Mouse (Mus musculus) thymus, adult 18-20 months (tissue): ENCODE results near the gene Nup133.

Source experiments
- DNase-seq, 2 experiments: peaks; one replicate each; pipeline ENCODE4 v3.0.0; 2022; ENCODE audit warnings: mixed read lengths in 2 of 2

The Nup133 gene

DNA sequence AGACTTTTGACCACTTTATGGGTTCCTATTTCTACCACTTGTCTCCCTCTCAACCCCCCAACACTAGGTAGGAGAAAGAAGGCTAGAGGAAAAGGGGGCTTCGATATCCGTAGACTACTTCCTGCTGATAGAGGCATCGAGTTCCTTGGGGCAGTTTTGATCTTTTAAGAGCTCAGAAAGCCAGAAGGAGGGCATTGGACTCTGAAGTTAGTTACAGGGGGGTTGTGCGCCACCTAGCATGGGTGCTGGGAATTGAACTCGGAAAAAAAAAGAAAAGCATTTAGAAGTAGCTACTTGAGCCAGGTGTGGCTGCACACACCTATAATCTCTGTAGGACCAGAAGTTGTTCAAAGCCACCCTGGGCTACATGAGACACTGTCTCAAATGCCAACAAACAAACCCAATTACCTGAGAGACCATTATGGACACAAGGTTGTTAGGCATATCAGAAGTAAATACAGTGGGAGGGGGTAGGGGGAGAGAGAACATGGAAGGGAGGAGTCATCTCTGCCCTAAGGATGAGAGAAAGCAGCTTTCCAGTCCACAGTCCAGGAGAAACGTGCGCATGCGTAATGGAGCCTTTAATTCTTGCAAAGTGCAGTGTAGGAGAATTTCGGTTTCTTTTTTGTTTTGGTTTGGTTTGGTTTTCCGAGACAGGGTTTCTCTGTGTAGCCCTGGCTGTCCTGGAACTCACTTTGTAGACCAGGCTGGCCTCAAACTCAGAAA is 1.2 kb upstream of the Nup133 start:
- peak; percentile 4 to 41 for DNase-seq

DNA sequence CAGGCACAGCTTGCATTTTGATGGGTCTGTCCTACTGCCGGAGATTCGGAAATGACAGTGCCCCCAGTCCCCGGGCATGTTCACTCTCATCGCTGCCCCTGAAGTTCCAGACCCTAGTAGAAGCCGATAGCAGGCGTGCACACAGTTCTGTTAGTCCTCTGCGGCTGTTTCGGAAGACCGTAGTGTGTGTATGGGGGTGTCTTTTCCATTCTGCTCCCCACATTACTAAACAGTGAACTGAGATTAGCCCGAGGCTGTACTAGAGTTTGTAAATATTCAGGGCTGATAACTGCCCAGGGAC is 571 bp upstream of the Nup133 start:
- DNase-seq = no peak

DNA sequence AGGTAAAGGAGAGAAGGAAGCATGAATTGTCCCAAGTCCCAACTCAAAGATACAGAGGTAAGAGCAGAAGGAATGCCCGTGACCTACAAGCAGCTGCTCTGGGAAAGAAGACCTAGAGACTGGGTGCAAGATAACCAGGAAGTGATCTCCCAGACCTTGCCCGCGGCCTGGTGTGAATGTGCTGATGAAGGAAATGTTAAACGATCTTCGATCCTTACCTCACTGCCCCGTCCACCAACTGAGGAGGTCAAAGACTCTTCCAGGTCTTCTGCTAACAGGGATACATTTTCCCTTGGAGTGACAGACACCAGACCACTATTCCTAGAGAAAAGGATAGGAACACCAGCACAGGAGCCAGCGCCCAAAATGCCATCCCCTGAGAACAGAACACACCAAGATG is 20.0 kb downstream of the Nup133 start:
- DNase-seq = no peak

DNA sequence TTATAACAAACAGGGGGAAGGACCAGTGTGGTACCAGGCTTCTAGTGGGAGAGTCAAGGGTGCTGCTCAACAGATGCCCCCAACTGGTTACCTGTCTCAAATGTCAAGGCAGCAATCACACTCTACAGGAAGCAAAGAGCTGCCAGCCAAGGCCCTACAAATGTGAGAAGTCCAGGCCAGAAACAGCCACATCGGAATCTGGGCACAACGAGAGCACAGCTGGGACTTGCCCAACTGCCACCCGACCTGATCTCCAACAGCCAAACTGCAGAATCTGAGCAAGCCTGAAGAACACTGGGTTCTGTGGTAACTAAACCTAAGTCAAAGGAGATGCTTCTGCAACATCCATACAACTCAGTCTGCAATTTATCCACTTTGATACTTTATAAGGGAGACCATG is 23.4 kb downstream of the Nup133 start:
- DNase-seq = no peak

DNA sequence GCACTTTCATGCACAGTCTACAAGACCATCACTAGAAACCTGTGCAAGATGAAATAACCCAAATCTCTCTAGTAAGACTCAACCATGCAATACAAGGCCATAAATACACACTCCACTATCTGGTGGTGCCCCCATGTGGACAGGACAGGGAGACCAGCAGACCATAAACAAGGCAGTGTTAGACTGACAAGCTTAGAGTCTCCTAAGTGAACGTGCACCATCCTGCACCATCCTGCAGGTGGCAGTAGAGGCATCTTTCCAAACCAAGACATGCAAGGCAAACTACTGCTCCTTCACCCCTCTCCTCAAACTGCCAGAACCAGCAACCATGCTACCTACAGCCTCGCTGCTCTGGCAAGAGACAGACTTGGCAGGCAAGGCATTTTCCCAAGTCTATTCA is 24.3 kb downstream of the Nup133 start:
- DNase-seq = peak; percentile 48 to 64

DNA sequence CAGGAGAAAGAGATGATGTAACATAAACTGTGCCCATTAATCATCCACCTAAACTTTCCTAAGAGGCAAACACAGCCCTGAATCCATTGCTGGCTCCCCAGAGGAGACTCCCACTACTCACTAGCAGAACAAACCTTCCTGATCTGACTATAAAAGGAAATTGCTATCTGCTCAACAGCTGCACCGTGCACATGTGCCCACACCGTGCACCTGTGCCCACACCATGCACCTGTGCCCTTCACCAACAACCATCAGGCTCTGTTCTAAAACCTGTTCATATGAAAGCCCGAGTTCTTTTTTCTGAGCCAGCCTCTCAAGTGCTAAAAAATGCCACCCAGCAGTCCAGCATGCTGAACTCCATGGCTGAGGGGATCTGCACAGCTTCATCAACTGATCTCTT is 34.4 kb downstream of the Nup133 start:
- DNase-seq = no peak

DNA sequence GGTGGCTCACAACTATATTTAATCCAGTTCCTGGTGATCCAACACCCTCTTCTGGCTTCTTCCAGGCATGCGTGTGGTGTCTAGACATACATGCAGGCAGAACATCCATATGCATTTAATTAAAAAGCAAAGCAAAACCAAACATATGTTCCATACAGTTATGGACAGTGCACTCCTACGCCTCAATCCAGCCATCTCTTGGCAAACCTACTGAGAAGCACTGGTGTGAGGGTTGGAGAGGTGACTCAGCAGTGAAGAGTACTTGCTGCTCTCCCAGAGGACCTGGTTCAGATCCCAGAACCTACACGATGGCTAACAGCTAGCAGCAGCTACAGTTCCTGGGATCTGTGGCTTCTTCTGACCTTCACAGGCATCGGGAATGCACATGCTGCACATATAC is 36.8 kb downstream of the Nup133 start:
- DNase-seq = no peak

DNA sequence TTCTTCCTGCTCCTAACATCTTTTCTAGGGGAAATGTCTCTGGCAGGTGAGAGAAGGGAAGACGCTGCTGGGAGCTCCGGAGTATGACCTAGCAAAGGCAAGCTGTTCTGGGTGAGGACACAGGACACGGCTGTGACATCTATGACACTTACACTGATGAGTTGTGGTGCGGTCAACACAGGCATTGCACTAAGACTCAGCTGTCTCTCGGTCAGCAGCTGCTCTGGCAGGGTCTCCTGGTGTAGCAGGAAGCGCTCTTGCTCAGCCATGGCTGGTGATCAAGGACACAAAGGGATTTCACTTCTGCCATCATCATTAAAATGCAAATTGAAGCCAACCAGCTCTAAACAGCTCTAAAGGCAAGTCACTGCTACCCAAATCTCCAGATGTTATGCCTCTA is 41.5 kb downstream of the Nup133 start:
- no peak for DNase-seq

DNA sequence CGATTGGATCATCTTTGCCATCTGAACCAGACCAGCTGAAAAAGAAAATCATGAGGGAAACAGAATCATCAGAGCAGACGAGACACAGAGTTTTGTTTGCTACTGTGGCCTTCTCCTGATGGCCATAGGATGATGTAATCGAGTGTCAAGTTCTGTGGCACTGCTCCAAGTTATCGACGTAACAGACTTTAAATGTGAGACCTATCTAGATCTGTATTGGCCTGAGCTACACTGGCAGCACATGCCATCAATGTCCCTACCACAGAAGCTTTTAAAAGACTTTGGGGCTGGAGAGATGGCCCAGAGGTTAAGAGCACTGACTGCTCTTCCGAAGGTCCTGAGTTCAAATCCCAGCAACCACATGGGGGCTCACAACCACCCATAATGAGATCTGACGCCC is 46.4 kb downstream of the Nup133 start:
- no peak for DNase-seq

DNA sequence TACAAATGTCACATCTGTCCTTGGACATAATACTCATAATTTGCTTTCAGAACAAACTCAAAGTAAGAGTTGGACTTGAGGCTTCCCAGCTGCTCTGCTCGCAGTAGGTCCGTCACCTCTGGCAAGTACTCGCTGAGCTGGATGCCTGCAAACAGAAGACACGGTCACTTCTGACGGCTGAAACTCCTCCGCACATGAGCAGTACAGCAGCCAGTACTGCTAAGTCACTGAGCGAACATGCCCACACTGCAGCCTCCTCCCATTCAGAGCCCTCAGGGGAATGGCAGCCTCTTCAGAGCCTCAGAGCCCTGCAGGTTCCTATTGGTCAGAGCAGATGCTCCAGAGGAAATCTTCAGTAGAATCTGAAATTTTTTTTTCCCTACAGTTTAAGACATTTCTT is 49.7 kb downstream of the Nup133 start:
- DNase-seq = no peak

DNA sequence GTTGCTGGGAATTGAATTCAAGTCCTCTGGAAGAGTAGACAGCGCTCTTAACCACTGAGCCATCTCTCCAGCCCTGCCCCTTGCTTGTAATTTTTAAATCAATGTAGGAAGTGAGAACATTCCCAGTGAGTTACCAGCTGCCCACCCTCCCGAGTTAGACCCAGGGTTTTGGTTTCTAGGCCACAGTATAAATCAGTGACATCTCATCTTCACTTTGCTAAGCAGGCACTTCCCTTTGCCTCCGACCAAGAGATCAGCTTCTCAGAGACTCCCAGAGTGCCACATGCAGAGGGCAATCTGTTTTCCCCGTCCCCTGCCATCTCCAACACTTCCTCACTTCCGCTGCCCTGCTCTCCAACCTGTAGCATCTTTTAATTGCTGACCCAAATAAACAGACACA is 50.5 kb downstream of the Nup133 start:
- DNase-seq = no peak

DNA sequence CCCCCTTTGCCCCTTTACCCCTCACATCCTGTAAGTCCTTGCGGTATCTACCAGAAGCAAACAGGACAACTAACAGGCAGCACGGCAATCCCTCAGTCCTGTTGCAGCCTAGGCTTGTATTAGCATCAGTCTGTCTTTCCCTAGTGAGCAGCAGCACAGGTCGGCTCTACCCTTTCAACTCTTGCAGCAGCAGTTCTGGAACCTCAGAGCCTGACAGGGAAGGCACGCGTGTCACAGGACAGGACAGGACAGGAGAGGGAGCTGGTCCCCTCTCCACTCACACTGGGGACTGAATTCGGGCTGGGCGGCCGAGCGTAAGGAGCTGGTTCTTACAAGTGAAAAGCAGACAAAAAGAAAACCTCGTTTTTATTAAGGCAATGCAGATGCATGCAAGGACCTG is 52.3 kb downstream of the Nup133 start:
- DNase-seq = no peak

DNA sequence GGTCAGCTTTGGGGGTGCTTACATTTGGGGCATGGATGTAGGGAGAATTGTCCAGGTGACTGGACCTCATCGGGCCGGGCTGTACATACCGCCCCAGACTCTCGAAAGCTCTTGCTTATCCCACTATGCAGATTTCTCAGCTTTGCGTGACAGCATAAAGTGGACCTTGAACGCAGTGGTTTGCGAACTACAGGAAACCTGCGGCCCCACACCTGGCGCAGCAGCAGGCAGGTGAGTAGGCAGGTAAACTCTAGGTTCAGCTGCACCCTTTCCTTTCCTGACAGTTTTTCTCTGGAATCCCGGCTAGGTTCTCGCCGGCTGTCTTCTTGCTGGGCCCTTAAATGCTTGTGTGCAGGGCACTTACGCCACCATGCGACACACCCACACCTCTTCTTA is 52.7 kb downstream of the Nup133 start:
- DNase-seq = no peak

DNA sequence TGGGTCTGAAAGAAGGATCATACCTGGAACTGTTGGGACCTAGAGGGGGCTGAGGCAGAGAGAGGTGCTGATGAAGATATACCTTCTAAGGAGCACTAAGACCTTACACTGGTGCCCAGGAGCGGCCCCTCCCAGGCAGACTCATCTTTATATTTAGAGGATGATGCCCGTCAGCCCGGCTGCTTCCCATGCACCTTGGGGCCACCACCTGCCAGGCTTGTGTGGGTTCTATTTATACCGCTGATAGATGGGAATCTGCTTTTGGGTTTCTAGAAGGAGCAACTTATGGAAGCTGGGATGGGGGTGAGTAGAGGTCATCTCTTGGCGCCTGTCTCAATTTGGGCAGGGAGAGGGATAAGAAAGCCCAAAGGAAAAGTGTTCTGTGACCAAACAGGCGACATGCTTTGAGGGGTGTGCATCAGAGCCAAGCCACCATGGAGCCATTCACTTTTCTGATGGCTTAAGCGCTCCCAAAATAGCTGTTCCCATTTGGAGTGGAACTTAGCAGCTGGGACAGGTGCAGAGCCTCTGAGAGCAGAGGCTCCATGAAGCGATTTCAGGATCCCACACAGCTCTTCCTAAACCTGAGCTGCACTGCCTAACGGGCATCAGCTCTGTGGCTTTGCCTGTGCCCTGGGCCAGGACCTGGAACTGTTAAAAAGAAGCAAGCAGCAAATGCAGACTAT is 53.2 kb downstream of the Nup133 start:
- no peak for DNase-seq

DNA sequence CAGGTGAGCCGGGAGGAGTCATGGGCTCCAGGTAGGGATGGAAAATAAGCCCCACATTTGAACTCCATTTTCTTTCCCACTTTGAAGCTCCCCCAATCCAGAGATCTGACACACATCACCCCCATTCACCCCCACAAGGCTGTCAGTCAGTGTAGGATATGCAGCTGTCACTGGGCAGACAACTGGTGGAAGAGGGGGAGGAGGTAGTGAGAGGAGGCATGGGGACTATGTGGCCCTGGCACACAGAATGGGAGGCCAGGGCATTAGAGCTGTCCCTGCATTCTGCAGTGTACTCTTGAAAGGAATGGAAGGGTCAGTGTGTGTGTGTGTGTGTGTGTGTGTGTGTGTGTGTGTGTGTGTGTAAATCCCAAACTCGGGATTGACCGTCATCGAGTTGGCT is 53.8 kb downstream of the Nup133 start:
- no peak for DNase-seq

DNA sequence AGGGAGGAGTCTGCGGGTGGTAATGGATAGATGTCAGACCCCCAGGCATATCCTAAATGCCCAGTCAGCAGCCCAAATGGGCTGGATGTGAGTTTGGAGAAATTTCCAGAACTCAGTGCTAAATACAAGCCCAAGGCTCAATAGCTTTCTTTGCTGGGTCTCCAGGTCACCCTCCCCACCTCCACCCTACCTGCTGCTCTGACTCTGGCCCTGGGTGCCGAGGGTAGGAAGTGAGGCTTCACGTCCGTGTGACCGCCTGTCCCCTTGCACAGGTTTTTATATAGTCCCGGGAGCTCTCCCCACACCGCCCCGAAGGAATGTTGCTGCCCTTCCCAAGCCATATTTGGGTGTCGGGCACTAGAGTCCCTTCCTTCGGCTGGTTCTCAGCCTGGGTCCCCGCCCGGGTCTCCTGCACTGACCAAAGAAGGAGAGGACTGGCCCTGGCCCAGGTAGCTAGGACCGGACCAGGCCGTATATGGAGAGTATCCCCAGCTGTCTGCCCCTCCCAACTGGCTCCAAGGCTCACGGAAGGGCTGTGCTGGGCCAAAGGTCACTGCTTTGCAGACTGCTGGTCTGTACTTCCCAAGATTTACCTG is 54.5 kb downstream of the Nup133 start, which contains the start of gene Acta1:
Gene Acta1, minus strand, starts transcription at position 250 of the 596 bp plus-strand sequence.
- DNase-seq = no peak

DNA sequence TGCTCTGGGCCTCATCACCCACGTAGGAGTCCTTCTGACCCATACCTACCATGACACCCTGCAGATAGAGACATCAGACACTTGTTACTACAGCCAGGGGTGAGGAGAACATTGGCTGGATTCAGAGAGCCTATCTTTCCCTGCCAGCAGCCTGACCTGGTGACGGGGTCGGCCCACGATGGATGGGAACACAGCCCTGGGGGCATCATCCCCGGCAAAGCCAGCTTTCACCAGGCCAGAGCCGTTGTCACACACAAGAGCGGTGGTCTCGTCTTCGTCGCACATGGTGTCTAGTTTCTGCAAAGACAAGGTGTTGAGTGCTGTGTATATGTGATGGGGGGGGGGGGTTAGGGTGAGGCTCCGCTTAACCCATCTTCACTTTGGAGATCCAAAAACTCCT is 55.7 kb downstream of the Nup133 start:
- no peak for DNase-seq

DNA sequence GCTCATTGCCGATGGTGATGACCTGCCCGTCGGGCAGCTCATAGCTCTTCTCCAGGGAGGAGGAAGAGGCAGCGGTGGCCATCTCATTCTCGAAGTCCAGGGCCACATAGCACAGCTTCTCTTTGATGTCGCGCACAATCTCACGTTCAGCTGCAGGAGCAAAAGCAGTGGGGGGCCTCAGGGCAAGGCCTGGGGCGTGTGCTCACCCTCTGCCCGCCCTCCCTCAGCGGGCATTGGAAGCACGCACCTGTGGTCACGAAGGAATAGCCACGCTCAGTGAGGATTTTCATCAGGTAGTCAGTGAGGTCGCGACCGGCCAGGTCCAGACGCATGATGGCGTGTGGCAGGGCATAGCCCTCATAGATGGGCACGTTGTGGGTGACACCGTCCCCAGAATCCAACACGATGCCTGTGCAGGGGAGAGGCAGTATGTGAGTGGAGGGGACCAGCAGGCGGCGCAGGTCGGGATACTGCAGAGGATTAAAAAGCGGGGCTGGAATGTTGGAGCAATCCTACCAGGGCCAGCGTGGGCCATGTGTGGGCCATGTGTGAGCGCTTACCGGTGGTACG is 56.4 kb downstream of the Nup133 start:
- DNase-seq = no peak

DNA sequence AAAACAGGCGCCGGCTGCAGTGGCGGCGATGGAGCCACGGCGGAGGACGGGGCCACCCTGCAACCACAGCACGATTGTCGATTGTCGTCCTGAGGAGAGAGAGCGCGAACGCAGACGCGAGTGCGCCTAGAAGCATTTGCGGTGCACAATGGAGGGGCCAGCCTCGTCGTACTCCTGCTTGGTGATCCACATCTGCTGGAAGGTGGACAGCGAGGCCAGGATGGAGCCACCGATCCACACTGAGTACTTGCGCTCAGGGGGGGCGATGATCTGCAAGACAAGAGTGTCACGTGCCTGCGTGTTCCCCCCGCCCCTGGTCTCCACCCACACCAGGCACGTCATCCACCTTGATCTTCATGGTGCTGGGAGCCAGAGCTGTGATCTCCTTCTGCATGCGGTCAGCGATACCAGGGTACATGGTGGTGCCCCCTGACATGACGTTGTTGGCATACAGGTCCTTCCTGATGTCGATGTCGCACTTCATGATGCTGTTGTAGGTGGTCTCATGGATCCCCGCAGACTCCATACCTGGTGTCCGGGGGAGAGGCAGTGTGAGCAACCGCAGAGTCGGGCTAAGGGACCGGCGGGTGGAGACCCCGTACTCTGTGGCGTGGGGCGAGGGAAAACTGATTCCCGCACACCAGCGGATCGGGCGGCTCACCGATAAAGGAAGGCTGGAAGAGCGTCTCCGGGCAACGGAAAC is 57.0 kb downstream of the Nup133 start:
- DNase-seq = no peak

DNA sequence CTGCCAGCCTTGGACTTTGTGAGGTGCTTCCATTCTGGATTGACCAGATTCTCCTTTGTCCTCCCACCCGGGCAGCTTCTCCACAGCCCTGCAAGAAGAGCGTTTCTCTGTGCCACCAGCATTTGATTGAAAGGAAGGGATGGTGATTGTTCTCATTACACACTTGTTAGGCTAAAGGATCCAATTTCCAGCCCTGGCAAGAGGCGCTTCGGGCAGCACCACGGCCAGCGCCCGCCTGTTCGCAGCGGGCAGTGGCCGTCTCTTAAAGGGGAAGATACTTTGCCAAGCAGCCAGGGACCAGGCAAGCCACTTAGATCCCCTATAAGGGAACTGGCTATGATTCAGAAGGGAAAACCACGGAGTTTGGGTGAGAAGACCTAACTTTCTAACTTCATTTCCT is 57.8 kb downstream of the Nup133 start:
- no peak for DNase-seq

DNA sequence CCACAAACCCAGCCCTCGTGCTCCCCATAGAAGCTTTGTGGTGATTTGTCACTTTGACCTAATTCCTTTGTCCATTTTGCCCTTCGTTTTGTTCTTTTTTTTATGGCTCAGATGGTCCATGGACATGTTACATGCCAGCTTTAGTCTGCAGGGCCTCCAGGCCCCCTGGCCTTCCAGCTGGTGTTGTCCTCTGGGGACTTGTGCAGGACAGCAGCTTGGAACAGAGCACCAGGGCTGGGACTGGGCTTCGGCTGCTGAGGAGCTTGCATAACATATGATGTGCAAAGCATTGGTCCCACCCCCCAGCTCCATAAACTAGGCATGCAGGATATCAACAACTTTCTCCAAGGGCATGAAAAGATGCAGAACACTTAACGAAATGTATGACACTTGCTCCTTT is 59.3 kb downstream of the Nup133 start:
- no peak for DNase-seq

DNA sequence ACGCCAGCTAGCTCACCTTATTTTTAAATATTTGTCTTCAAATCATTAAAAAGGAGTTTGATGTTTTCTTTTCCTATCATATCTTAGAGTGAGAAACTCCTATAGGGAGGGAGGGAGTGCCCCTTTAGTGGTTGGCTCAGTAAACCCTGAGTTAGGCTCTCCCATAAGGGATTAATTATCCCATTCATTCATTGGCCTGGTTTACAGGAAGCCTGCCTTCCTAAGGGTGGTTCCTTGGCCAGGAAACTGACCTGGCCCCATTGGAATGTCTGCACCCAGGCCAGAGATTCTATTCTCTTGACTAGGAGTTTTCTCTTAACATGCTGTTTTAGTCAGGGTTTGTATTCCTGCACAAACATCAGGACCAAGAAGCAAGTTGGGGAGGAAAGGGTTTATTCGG is 61.1 kb downstream of the Nup133 start:
- no peak for DNase-seq

DNA sequence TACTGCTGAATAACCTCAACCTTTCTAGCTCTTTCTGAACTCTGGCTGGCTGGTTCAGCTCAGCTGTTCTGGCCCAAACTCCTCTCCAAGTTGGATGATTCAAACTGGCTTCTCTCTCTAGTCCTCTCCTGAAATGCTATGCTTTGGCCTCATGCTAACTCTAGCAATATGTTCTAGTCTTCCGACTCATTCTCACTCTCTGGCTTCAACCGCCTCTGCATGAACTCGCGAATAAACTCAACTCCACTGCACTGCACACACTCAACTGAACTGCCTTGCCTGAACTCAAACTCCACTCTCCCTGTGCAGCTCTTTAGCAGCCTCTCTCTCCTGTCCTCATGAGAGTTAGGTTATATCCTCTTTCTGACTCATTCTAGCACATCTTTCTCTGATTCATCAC is 61.9 kb downstream of the Nup133 start:
- DNase-seq = no peak
